Comparison of ENCODE assay signal across 16 mouse cellular contexts in the genomic region with DNA sequence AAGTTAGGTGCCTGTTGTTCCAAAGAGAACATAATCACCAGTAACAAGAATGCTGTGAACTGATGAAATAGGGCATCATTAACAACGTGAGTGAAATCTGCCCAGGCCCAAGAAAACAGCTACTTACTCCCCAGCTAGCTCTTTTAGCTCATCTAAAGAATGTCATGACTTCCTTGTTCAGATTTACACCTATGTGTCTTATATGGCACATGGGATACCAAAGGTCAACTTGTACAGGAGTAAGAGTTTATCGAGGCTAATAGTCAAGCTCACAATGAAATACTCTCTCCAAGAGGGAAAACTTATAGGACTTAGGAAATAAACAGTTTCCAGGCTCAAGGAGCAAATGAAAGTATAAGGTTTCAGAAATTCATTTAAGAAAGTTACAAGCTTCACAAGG.
"Had no signal": no experiment of that assay in that cellular context is flagged by ENCODE, and none has a peak within 500 bp of the region (broad histone marks: within the 10 kb centered on the region; RNA-seq: fewer than 3 reads in every experiment).

No protein-coding gene starts in this region.

- H3K9ac ChIP-seq: neural tube, embryonic 12.5 days; neural tube, embryonic 13.5 days; neural tube, embryonic 15.5 days; stomach, embryonic 15.5 days had no signal

- H3K4me3 ChIP-seq: neural tube, embryonic 12.5 days; neural tube, embryonic 13.5 days; neural tube, embryonic 15.5 days; stomach, embryonic 15.5 days had no signal

- H3K9me3 ChIP-seq: neural tube, embryonic 12.5 days; neural tube, embryonic 13.5 days; neural tube, embryonic 15.5 days; stomach, embryonic 15.5 days had no signal

- DNase-seq: retina, postnatal 1 day; right cerebral cortex, adult 18-20 months; right cerebral cortex, postnatal 14 days; right cerebral cortex, postnatal 25 days; right cerebral cortex, postnatal 4 days; spleen, adult 18-20 months; thymus, adult 18-20 months; thymus, adult 2 months; thymus, postnatal 14 days; thymus, postnatal 25 days; thymus, postnatal 36 days had no signal

- H3K4me1 ChIP-seq: neural tube, embryonic 12.5 days; neural tube, embryonic 13.5 days; neural tube, embryonic 15.5 days; stomach, embryonic 15.5 days had no signal

- H3K27me3 ChIP-seq: neural tube, embryonic 12.5 days; neural tube, embryonic 13.5 days; neural tube, embryonic 15.5 days; stomach, embryonic 15.5 days had no signal

- H3K4me2 ChIP-seq: neural tube, embryonic 12.5 days; neural tube, embryonic 13.5 days; neural tube, embryonic 15.5 days; stomach, embryonic 15.5 days had no signal

- H3K36me3 ChIP-seq: neural tube, embryonic 12.5 days; neural tube, embryonic 13.5 days; neural tube, embryonic 15.5 days; stomach, embryonic 15.5 days had no signal

- H3K27ac ChIP-seq: neural tube, embryonic 12.5 days; neural tube, embryonic 13.5 days; neural tube, embryonic 15.5 days; stomach, embryonic 15.5 days; stomach, postnatal 0 days had no signal
